Mouse (Mus musculus) cerebellum, adult 2 months (tissue): ENCODE data around the gene Cfap74.

Source experiments
- CTCF ChIP-seq: fragments of 200-500 bp; IDR thresholded peaks from 2 replicates; pipeline ENCODE4 v1.5.1; 2011; ENCODE audit warnings: low read depth, mild to moderate bottlenecking, control low read depth, low read length, moderate library complexity, borderline replicate concordance; ENCODE audit not compliant: insufficient read depth
- POLR2A ChIP-seq: fragments of 200-500 bp; IDR thresholded peaks from 2 replicates; pipeline ENCODE4 v1.6.1; 2011; ENCODE audit warnings: low read length, control low read depth, borderline replicate concordance; ENCODE audit not compliant: insufficient read depth

DNA sequence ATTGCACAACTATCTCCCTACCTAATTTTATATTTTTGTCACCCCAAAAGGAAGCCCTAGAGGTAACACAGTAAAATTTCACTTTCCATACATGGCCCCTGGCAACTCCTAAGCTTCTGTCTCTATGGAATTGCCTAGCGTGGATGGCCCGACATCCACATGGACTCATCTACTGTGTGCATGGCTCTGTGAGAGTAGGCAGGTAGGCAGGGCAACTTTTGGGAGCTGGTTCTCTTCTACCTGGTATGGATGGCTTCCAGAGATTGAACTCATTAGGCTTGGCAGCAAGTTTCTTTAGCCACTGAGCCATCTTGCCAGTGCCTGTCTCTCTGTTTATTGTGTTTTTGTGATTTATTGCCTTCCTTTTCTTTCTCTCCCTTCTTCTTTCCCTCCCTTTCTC is 105.8 kb downstream of the Cfap74 start:
- TF ChIP-seq CTCF: no peak
- TF ChIP-seq POLR2A: no peak
